Mouse (Mus musculus): ENCODE measurements around the gene Ddx43. TPM values are rescaled to one million over a fixed set of nuclear protein-coding genes. Genes with fewer than 3 reads are reported as not detected.

The Ddx43 gene
- total RNA-seq, 2 experiments from 2014 or later = not detected

DNA sequence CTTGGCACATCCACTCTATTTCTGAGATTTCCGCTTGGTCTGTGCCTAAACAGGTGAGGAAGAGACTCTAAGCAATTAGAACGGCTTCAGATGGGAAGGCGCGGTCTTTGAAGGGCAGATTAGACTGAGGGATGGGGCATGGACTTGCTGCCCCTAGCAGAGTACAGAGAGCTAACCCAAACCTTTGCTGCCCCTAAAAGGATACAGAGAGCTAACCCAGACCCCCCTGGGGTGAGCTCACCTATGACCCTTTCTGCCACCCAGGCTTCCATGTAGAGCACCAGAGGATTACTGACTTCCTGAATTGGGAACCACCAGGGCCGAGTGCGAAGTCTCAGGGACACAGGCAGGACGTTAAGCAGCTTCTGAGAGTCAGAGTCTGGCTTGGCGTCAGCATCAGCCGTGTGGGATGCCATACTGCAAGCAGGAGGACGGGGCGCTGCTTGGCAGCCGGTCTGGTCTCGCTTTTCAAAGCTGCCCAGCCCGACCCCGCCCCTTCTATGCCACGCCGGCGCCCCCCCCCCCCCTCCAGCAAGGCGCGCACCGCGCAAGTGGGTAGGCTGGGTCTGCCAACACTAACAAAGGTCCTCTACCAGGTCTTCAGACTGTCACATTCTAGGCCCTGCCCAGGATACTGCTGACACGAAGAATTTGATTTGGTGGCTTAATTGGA lies 17.3 kb upstream of the Ddx43 start, which contains the start of gene Ooep:
TSS of gene Ooep (minus strand) at position 613 of the 673 bp plus-strand sequence.
- TF ChIP-seq CTCF (IDR thresholded peaks at IDR 0.05) = no peak
- DNase-seq = no peak
- H3K27ac ChIP-seq = no peak within 1 kb of the TSS
- intact Hi-C loops (cut with DNase I) = no loop called here
- peak within 1 kb of the TSS; percentile 34 for H3K4me3 ChIP-seq

GRCm38 (mm10) chr9:78385893-78386292 lies 9.7 kb upstream of the Ddx43 start:
- no peak for DNase-seq
- intact Hi-C loops (cut with DNase I) = no loop called here
- Histone ChIP-seq H3K27ac (no peak overlapping the region), H3K4me3 (no peak overlapping the region)
- TF ChIP-seq CTCF (IDR thresholded peaks at IDR 0.05) = peak; percentile 49

- no peak for DNase-seq
- intact Hi-C loops (cut with DNase I) = no loop called here
- no peak overlapping the region for H3K4me3 ChIP-seq
- no peak for TF ChIP-seq CTCF (IDR thresholded peaks at IDR 0.05)
- no peak overlapping the region for H3K27ac ChIP-seq
These were observed 8.6 kb upstream of the Ddx43 start for GRCm38 (mm10) chr9:78386947-78387346.

DNA sequence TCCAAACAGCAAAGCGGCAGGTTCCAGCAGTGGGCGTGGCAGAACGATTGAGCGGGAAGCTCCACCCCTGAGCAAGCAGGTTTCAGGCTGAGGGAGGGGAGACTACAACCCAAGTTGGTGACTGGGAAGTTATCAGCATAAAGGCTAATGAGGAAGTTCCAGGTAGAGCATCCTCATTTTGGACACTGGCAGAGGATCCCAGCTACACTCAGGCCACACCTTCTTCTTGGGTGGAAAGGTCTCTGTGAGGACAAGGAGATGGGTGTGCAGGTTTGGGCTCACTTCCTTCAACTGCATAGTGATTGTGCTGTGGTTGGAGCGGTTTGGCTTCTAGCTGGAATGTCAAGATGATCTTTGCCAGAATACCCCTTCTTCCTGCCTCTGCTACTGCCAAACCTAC lies 5.6 kb upstream of the Ddx43 start:
- H3K27ac ChIP-seq = no peak overlapping the region
- no peak overlapping the region for H3K4me3 ChIP-seq
- intact Hi-C loops (cut with DNase I) = no loop called here
- DNase-seq = no peak
- TF ChIP-seq CTCF (IDR thresholded peaks at IDR 0.05) = no peak

GRCm38 (mm10) chr9:78393741-78394140 lies 1.8 kb upstream of the Ddx43 start:
- no peak for TF ChIP-seq CTCF (IDR thresholded peaks at IDR 0.05)
- no peak for DNase-seq
- Histone ChIP-seq H3K4me3 (no peak overlapping the region), H3K27ac (no peak overlapping the region)
- intact Hi-C loops (cut with DNase I) = no loop called here

DNA sequence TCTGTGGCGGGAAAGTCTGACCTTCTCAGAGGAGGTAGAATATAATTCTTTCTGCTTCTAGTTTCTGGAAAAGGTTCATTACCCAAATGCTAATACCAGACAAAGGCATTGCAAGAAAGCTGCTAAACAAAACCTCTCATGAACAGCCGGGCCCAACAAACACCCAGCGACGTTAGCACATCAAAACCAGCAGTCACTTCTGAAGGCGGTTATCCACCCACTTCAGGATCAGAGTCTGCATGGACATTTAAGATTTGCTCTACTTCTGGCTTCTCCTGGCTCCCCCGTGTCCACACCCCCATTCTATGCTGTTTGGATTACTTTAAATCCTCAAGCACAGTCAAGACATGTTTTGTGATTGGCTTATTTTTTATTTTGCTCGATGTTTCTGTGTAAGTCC lies 975 bp upstream of the Ddx43 start:
- intact Hi-C loops (cut with DNase I) = no loop called here
- no peak overlapping the region for H3K4me3 ChIP-seq
- no peak overlapping the region for H3K27ac ChIP-seq
- no peak for TF ChIP-seq CTCF (IDR thresholded peaks at IDR 0.05)
- DNase-seq = no peak

DNA sequence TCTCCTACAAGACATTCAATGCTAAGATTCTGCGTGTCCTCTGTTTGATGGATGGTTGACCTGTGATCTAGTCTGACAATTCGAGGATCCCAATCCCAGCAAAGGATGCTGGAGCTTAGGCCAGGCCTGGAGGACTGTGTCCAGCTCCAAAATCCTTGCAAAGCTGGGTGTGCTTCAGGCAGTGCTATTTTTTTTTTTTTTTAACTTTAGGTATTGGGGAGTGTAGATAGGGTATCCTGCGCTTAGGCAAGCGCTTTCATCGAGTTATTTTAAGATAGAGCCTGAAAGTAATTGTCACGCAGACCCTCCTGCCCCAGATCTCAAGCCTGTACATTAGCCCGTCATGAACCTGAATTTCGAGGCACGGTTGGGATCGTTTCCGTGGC lies 340 bp upstream of the Ddx43 start:
- intact Hi-C loops (cut with DNase I) = no loop called here
- H3K27ac ChIP-seq = no peak overlapping the region
- DNase-seq = no peak
- no peak for TF ChIP-seq CTCF (IDR thresholded peaks at IDR 0.05)
- no peak overlapping the region for H3K4me3 ChIP-seq

DNA sequence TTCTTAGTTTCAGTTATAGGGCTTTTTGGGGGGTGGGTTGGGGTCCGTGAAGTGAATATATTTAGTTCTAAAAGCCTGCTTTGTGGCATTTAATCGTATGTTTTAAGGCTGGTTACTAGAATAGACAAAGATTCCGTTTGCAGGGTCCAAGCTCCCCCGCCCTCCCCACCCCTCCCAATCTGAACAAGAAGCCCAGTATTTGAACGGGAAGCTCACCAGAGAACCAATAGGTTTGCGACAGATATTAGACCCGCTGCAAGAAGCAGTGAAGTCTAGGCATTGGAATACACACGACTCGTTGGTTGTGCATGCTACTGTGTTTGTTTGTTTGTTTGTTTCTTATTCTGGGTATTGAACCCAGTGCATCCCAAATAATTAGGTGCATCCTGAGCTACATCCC lies 940 bp downstream of the Ddx43 start:
- intact Hi-C loops (cut with DNase I) = no loop called here
- TF ChIP-seq CTCF (IDR thresholded peaks at IDR 0.05) = no peak
- DNase-seq = no peak
- Histone ChIP-seq H3K4me3 (no peak overlapping the region), H3K27ac (no peak overlapping the region)

DNA sequence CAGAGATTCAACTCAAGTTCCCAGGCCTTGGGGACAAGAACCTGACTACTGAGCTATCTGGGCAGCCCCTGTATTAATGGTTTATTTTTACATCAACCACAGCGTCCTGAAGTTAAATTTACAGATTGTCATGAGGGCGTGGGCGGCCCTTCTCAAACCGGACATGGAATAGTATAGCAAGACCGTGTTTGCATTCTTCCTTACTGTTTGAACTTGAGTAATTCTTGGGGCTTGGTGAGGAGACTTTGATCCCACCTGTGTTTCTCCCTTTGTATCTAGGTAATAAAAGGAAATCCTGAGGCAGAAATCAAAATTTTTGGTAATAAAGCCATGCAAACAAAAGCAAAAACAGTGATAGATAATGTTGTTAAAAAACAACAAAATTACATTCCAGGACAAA lies 5.0 kb downstream of the Ddx43 start:
- H3K27ac ChIP-seq = no peak overlapping the region
- intact Hi-C loops (cut with DNase I) = no loop called here
- no peak for DNase-seq
- no peak overlapping the region for H3K4me3 ChIP-seq
- TF ChIP-seq CTCF (IDR thresholded peaks at IDR 0.05) = no peak

GRCm38 (mm10) chr9:78401596-78401995 lies 6.0 kb downstream of the Ddx43 start:
- DNase-seq = no peak
- Histone ChIP-seq H3K27ac (no peak overlapping the region), H3K4me3 (no peak overlapping the region)
- no peak for TF ChIP-seq CTCF (IDR thresholded peaks at IDR 0.05)
- intact Hi-C loops (cut with DNase I) = no loop called here

- H3K4me3 ChIP-seq = peak overlapping the region; percentile 51
- DNase-seq = peak; percentile 20
- H3K27ac ChIP-seq = no peak overlapping the region
- TF ChIP-seq CTCF (IDR thresholded peaks at IDR 0.05) = no peak
- intact Hi-C loops (cut with DNase I) = no loop called here
These were observed 31.8 kb downstream of the Ddx43 start for GRCm38 (mm10) chr9:78427362-78427781.

DNA sequence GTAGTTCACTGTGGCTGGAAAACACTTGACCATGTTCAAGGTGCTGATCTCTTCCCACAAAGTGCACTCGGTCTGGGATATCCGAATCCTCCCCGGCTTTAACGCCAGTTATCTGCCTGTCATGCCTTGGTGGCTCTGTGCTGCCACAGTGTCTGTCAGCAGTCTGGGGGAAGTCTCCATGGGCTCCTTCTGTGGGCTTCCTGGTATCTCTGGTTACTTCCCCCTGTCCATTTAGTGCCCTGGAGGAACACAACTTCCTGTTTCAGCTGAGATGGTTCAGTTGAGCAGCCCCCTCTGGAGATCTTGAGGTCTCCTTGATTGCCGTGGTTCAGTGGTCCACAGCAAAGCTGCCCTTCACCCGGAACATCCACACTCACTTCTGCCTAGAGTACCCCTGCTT lies 32.6 kb downstream of the Ddx43 start:
- intact Hi-C loops (cut with DNase I) = no loop called here
- TF ChIP-seq CTCF (IDR thresholded peaks at IDR 0.05) = no peak
- no peak overlapping the region for H3K4me3 ChIP-seq
- DNase-seq = no peak
- no peak overlapping the region for H3K27ac ChIP-seq

- no peak for TF ChIP-seq CTCF (IDR thresholded peaks at IDR 0.05)
- Histone ChIP-seq H3K27ac (no peak overlapping the region), H3K4me3 (no peak overlapping the region)
- no peak for DNase-seq
- intact Hi-C loops (cut with DNase I) = no loop called here
These were observed 33.4 kb downstream of the Ddx43 start for GRCm38 (mm10) chr9:78428870-78429432.

DNA sequence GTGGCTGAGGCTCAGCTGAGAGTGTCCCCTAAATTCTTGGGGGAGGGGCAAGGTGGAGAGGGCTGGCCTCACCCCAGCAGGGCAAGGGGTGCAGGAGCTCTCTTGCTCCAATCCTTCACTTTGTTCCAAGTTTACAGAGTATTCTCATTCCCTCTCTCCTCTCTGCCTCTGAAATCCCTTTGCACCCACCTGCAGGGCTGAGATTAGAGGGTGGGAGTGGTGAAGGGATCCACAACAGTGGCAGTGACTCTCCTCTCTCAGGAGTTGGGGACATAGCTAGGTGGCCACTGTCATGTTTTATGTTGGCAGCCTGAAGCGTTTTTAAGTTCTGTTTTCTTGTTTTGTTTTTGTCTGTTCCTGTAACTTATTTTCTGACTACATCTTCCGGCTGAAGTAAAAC lies 34.0 kb downstream of the Ddx43 start:
- H3K27ac ChIP-seq = no peak overlapping the region
- no peak for TF ChIP-seq CTCF (IDR thresholded peaks at IDR 0.05)
- intact Hi-C loops (cut with DNase I) = no loop called here
- DNase-seq = no peak
- H3K4me3 ChIP-seq = no peak overlapping the region

All from gastrocnemius, adult 2 months (tissue).